Mouse (Mus musculus) gastrocnemius, postnatal 10 days (tissue): ENCODE measurements at regions not wholly inside any gene's neighbourhood (a gene's known extent, or its start where the extent isn't known, plus 50 kb on each side); places are given as distances from the start of the nearest gene placed in this dataset.
"Not testable (repeated sequence)": the region's sequence is repeated elsewhere in the genome, so short reads cannot be mapped to it uniquely, and the experiment has no call there.

Experiments
- DNase-seq: peaks from one replicate; pipeline ENCODE4 v3.0.0; 2021; ENCODE audit warnings: mixed read lengths

DNA sequence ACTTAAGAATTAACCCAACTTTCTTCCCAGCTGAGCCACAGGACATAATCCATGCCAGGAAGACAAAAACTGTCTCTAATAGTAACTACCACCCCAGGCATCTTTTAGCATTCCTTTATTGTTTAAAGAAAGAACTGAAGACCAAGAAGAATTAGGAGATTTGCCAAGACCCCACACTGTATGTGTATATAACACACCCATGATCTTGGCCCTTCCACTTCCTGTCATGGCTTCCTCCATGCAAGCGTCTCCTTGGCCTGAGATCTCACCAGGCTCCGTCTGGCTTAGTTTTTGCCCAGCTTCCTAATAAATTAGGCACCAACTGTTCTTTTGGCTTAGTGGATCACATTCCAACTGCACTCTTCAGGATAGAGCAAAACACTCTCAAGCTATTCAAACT, 215.9 kb upstream of the Tenm4 start:
- no peak for DNase-seq

DNA sequence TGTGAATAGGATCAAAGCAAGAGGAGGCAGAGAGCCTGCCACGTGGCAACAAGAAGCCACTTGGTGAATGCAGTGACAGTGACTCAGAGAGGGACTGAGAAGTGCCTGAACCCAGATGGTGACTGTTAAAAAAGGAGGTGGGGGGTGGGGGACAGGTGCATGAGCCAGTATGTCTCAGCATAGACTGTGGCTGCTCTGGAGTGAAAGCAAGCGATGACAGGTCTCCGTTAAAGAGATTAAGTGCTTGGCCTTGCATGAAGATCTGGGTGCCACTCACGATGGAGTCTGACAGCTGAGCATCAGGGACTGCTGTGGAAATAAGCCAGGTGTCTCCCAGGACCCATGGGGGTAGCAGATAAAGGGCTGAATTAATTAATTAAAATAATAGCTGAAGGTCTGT, 212.0 kb upstream of the Tenm4 start:
- no peak for DNase-seq

DNA sequence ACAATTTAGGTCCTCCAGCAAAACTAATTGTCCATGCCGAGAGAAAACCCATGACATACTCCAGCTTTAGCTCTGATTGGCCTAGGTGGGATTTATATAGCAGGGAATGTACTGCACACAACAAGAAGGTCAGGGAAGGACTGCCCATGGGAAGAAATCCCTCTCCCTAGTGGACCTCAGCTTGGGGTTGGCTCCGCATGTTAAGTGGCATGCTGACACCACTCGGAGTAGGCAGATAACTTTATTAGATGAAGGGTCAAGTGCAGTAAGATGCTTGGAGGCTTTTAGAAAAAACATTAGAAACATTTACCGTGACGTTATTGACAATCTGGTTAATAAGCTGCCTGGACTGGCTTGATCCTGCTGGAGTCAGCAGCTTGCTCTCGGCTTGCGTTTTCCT, 199.2 kb upstream of the Tenm4 start:
- DNase-seq = no peak

DNA sequence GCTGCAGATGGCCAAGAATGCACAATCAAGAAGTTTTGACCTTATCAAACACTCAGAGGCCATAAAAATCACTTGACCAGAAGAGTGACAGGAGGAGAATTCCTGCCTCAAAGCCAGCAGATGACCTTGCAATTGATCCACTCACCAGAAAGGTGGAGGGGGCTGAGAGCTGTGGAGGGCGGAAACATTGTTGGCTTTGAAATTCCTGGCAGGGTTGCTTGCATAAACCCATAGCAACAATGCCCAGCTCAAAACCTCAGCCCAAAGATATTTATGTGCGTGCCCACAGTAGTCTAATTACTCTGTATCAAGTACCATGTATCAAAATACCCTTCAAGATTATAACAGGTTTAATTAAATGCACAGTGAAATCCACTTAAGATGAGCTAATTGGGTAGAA, 197.0 kb upstream of the Tenm4 start:
- DNase-seq = no peak

DNA sequence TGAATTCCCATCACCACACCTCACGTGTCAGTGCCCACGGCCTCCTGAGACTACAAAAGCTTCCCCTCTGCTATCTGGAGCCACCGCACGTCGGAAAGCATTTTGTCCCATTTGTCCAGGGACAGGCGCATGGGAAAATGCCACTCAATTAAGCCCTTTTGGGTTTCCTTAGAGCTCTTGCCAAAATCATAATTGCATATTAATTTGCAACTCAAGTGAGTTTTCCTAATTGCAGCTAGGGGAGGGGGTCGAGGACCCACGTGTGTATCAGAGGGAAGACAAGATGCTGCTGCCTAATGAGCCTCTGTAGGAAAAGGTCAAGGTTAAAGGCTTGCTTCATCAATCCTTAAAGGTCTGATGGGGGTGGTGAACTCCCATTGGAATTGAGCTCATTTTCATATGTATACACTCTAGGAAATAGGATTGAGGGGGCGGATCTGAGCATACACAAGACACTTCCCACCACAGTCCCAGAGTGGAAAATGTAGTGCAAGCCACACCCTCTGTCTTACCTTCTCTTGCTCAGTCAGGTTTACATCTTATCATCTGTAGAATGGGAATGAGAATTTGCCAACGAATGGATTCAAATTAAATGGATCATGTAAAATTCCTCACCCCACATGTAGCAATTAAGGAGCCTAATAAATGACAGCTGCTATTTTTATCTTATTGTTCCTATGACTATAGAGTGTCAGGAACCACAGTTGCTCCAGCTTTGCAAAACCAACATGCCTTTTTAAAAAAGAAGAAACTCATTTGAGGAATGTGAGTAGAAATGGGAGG, 179.6 kb upstream of the Tenm4 start:
- DNase-seq = no peak

DNA sequence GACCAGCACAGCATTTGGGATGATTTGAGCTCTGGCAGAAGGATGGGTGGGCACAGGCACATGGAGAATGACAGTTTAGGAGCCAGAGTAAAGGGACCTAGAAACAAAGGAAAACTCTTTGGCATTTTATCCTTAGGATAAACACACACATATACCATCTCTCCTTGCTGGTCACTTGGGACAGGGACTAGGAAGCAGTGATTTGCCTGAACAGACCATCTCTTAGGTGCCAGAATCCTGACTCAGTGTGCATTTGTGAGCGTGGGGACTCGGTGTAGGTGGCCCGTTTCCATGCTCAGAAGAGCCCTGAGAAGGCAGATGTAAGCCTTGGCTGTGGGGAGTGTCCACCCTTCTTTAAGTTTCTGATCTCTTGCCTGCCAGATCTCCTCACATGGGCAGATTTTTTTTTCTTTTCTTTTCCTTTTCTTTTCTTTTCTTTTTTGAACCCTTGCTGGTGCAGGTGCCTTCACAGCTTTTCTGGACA, 179.0 kb upstream of the Tenm4 start:
- no peak for DNase-seq

DNA sequence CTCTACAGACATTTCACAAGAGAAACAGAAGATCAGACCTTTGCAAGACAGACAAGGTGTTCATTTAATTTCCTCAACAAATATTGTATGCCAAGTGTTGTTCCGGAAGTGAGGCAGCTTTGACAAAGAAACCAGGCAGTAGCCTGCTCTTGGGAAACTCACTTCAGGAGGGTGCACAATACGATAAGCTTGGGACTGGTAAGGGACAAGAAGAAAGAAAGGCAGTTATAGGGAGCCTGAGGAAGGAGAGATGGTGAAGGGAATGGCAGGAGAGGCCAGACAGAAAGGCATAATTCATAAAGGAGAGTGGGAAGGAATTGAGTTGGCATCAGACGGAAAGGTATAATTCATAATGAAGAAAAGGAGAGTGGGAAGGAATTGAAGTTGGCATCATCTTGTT, 178.5 kb upstream of the Tenm4 start:
- no peak for DNase-seq

DNA sequence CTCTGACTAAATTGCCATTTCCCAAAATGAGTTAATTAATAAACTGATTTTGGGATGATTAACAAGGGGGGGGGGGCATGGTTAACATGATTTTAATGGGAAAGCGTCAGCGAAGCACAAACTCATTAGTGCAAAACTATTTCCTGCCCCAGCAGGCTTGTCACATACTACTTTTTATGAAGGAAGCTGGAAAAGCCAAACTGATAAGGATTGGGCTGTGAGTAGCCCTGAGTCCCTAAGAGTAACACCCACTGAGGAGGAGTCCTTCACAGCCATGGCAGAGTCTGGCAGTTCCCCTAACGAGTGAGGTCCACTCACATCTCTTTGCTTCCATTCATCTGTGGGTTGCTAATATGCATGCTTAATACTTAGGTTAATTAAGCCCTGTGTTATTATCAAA, 173.9 kb upstream of the Tenm4 start:
- DNase-seq = no peak

DNA sequence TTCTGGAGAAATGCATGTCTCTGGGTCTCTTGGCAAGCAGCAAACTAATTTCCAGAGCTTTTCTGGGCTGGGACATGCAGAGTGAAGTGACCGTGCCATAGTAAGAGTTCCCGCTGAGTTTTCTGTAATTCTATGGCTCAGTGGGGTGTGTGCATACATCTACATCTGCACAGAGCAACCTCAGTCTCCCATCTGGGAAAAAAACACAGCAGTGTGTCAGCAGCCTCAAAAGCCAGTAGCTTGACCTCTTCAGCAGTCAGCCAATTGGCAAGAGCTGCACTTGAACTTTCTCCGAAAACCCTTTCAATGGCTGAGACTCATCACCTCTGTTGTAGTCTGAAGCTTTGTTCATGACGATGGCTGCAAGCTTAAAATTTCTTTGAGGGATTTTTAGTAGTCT, 171.9 kb upstream of the Tenm4 start:
- DNase-seq = no peak

DNA sequence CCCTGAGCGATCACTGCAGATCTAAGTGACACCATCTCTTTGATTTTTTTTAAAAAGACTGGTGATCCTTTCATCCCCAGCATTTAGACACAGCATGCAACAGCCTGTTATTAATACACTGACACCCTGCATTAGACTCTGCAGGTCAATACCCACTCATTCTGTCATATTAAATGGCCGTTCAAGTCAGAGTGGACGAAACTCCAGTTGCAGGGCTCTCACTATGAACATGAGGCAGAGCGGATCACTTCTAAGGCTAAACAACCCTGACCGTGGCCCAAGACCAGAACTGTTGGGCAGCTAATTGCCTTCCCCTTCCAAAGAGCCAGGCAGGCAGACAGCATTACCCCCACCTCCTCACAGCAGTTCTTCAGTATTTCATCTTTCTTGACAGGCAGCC, 168.6 kb upstream of the Tenm4 start:
- no peak for DNase-seq

DNA sequence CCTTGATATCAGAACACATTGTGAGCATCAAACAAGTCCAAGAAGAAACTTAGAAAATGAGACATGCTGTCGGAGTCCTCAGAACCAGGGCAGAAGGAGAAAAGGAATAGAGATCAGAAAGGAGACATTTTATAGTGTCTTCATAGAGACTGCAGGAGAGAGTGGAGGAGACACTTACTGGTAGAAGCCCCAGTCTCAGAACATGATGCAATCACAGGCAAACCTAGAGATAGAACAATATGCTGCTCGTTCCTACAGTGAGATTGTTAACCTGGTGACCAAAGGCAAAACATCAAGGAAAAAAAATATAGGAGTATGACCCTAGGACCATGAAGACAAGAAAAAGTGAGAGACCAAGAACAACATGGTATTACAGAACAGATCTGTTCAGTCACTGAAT, 164.7 kb upstream of the Tenm4 start:
- no peak for DNase-seq

DNA sequence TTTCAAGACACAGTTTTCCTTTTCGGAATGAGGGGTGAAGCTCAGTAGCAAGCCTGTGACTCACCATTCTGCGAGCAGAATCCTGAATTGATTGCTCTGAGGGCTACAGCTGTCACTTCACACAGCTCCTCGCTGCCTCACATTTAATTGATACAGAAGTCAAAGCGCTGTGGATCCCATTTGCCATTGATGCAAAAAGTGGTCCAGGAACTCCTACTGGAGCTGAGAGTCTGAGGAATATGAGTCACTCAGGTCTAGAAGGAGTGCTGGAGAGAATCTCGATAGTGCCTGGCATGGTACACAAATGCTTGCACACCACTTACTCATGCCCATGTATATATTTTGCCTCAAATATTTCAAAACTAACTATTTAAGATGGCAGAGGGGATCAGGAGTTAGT, 158.0 kb upstream of the Tenm4 start:
- no peak for DNase-seq

DNA sequence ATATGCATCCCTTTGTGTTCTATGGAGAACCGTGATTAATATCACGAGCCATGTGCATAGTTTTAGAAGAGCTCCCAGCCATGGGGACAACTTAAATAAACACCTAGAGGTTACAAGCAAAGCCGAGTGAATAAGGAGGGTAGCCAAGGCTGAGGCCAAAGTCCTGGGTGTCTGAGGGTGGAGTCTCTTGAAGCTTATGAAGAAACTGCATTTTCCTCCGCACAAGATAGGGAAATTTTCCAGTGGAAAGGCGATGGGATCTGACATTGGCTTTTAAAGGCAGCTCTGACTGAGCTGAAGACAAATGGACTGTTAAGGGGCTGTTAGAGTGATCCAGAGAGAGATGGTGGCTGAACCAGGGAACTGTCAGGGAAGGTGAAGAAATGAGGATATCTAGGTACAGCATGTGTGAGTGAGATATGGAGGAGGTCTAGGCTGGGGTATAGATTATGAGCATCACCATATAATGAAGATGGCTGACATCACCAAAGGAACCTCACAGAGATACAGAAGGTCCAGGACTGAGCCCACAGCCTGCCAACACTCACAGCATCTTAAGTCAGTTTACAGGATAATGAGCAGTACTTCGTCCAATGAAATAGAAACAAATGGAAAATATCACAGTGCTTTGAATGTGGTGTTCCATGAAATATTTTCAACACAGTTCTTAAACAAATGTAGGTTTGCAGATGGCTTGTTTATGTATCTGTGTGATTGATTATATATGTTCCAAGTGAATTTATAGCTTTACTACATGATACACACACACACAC, 153.7 kb upstream of the Tenm4 start:
- DNase-seq = no peak

DNA sequence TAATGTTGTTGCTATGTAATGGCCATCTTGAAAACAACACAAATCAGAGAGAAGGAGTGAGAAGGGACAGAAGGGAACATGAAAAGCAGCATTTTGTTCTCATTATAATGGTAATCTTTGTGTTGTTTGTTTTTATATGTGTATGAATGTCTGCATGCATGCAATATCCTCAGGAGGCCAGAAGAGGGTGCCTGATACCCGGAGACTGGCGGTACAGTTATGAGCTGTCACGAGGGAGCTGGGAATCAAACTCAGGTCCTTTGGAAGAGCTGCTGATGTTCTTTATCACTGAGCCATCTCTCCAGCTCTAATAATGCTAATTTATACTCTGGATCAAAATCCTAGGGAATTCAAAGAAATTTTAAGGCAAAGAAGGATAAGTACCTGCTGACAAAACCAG, 147.0 kb upstream of the Tenm4 start:
- no peak for DNase-seq

DNA sequence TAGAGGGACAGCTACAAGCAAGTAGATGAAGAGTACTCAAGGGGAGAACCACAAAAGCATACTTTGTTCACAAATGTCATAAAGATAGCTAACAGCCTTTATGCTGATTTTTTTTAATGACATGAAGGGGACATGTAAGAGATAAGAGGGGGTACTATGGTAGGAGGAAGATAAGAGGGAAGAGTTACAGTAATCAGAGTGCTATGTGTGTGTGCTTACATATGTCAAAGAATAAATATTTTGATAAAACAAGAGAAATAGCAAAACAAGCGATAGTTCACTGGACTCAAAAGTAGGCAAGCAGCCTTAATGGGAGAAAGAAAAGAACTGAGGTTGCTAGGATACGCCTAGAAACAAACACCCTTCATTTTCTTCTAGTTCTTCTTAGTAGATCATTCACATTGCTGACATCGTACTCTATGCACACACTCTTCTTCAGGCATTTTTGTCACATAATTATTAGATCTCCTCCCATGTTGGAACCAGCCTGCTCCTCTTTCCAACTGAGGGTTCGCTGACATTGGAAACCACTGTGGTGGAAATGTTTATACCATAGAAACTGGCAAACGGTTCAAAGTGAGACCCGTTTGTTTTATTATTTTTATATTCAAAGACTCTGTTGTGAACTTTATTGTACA, 144.1 kb upstream of the Tenm4 start:
- no peak for DNase-seq

DNA sequence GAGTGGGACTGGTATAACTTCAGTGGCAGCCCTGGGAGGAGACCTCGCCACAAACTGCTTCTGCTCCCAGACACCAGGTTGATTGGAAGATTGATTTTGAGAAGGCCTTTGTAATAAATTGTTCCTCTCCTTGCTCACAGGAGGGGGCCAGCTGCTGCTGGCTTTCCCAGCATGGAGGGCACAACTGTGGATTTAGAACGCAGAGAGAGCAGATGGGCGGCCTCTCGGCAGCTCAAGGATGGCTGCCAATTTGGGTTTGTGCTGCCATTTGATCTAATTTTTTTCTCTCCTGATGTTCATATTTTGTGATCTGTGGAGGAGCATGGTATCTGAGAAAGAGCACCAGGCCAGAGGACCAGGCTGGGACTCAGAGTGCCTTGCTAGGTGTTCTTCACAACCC, 137.4 kb upstream of the Tenm4 start:
- no peak for DNase-seq

DNA sequence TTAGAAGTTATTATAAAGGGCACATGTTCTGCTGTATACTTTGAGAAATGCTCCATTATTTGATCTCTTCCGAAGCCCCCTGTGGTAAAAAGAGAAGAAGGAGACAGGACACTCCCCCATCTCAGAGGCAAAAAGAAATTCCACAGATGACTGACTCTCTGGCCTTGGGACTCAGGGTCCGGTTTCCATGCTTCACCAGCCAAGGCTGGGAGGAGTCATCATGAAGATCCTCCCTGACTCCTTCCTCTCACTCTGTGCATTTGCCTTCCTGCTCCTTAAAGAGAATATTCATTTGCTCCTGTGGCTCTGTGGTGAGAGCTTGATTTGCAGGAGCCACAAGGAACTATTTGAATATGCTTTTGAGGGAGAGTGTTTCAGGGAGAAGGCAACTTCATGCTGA, 135.6 kb upstream of the Tenm4 start:
- no peak for DNase-seq

DNA sequence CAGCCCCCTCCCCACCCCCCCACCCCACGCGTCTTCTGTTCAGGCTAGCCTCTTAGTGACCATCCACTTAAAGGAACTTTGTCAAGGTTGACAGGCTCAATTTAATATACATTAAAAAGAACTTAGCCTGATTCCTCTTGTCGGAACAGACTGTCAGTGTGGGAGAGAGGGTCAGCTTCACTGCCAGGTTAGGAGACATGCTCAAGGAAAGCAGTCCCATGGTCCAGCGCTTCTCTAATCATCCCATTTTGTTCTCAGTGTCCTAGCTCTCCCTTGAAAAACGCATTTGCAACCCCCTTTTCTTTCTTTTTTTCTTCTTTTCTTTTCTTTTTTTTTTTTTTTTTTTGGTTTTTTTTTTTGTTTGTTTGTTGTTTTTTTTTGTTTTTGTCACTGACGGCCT, 131.4 kb upstream of the Tenm4 start:
- no peak for DNase-seq

DNA sequence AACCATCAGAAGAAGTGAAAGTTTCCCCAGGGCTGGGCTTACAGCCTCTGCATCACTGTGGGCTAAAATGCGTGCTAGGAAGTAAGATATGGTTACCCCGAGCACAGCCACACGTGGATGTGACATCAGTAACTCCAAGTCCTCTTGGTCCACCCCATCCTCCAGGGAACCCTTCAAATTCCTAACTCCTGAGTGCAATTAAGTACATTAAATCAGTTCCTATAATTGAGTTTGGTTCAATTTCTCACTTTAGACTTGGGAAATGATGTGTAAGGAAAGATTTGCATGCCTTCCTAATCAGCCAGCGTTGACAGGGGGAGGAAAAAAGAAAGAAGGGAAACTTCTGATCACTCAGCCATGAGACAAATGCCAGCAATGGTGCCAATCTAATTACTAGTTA, 129.2 kb upstream of the Tenm4 start:
- no peak for DNase-seq

DNA sequence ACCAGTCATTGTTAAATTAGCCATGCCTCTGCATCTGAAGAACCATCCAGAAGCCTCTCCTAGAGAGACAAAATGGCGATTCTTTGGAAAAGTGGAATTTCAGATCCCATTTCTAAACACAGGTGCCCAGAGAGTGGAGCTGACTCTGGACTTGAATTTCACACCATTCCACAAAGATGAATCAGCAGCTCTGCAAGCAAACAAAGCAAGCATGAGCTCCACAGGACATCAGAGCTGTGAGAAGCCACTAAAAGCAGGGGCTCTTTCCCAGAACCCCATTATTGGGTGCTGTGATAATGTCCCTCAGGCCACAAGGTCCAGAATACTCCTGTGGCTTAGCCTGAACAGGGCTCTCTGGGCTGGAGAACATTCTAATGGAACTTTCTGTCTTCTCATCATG, 119.4 kb upstream of the Tenm4 start:
- no peak for DNase-seq

DNA sequence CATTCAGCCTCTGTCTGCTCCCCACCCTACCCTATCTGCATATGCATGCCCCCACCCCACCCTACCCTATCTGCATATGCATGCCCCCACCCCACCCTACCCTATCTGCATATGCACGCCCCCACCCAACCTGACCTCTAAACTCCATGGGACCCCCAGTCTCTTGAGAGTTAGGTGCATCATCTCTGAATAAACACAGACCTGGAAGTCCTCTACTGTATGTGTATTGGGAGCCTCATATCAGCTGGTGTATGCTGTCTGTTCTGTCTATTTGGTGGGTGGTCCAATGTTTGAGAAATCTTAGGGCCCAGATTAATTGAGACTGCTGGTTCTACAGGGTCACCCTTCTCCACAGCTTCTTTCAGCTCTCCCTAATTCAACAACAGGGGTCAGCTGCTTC, 109.4 kb upstream of the Tenm4 start:
- not testable (repeated sequence) for DNase-seq

DNA sequence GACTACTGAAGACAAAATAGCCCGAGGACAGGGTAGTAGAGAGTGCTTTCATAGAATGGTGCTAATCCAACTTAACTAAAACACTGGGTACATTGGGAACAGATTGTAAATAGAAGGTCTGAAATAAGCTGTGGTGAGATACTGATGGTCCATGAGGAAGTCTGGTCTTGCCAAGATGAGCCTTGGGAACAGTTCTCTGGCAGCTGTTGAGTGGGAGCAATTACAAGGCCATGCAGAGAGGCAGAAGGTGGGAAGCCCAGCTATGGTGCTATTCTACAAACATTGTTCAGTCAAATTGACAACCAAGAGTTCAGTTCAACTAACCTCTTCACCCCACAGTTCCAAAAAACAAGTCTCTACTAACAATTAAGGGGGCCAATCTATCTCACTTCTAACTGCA, 92.5 kb upstream of the Tenm4 start:
- DNase-seq = no peak

DNA sequence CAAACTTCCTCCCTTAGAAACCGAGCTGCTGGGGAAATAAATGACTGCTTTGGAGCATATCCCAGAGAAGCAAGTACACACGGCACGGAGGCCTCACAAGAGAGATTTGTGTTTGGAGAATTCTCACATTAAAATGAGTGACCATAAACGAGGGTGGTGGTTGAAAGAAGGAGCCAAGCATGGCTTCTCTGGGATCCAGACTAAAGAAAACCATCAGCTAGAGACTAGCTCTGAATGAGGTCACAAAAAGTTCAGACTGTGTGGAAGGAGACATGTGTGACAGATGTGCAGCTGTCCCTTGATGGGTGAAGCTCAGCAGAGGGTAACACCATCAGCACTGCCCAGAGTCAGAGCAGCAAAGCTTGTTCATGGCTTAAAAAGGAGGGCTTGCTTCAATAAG, 89.4 kb upstream of the Tenm4 start:
- no peak for DNase-seq

DNA sequence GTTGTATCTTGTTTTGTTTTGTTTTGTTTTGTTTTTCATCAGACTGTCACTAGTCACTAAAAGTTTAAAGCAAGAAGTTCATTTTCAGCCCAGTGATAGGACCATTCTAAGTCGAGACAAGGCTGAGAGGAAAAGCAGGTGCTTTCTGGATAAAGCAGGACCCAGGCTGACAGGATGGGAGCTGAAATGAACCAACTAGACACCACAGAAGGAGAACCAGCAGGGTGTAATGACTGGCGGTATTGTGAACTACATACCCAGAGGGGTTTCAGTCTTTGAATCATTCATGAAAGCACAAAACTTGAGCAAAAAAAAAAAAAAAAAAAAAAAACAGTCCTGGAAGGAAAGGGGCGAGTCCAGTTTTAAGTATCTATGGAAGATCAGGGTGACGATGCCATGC, 75.9 kb upstream of the Tenm4 start:
- DNase-seq = no peak
